Comparison of ENCODE assay signal across 14 mouse cellular contexts in the genomic region with DNA sequence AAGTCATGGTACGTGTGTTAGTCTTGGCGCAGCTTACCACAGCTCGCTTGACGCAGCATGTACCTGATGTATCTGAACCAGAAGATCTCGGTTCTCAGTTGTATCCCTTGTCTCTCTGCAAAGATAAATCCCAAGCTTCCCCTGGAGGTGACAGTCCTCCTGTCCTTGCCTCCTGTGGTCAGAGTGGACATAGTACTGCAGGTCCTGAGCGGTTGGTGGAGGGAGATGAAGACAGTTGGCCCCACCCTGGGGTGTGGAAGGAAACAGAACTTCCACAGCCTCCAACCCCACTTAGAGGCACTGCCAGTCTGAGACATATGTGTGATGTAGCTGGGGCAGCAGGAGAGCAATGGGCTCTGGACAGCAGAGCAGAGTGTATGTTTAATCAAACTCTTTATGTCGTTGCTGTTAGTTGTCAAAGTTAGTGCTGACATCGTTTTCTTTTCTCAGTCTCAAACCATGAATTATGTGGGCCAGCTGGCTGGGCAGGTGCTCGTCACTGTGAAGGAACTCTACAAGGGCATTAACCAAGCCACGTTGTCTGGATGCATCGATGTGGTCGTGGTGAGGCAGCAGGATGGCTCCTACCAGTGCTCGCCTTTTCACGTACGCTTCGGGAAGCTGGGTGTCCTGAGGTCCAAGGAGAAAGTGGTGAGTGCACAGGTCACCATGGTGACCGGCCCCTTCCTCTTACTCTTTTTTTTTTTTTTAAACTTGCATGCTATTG. TPM values are rescaled to one million over a fixed set of nuclear protein-coding genes. Genes with fewer than 3 reads are reported as not detected.
A peak's percentile ranks its signal among the peaks of the same experiment; 100 is the strongest.
DNase-seq lines count a peak whose midpoint lies in the region; ATAC-seq lines count a peak whose summit lies in the region.
"Had no signal": no experiment of that assay in that cellular context is flagged by ENCODE, and none has a peak within 500 bp of the region (broad histone marks: within the 10 kb centered on the region; RNA-seq: fewer than 3 reads in every experiment).

No protein-coding gene starts in this region.

- no peak overlapping the region for H3K4me3 ChIP-seq in heart, embryonic 12.5 days
- H3K4me3 ChIP-seq in liver, embryonic 16.5 days (ENCODE audit: low read depth, low read length) = peak overlapping the region; percentile 43
- H3K4me3 ChIP-seq: neural tube, embryonic 13.5 days had no signal

- WGBS in heart, embryonic 12.5 days = 75% methylated on average over 17 of the region's 17 CpGs
- WGBS in liver, embryonic 16.5 days (ENCODE audit: insufficient replicate concordance) = 34% methylated on average over 17 of the region's 17 CpGs

- no peak overlapping the region for H3K9ac ChIP-seq in heart, embryonic 12.5 days
- peak overlapping the region; percentile 56 for H3K9ac ChIP-seq in liver, embryonic 16.5 days (ENCODE audit: low read depth, low read length)
- H3K9ac ChIP-seq: neural tube, embryonic 13.5 days had no signal

- peak; percentile 40; the same call in 1 of the 2 replicates for ATAC-seq in heart, embryonic 12.5 days (ENCODE audit: insufficient number of reproducible peaks, low FRiP score)
- peak; percentile 51 for ATAC-seq in erythroblast, adult 5-6 weeks (replicated peaks; ENCODE audit: low FRiP score, poor library complexity, severe bottlenecking)
- ATAC-seq in liver, embryonic 16.5 days (ENCODE audit: low read depth) = peak; percentile 40; the same call in 1 of the 2 replicates

- no peak for DNase-seq in heart, adult 8-10 months (ENCODE audit: low spot score)
- DNase-seq in CD4-positive, CD25-positive, alpha-beta regulatory T cell, adult 2 months (ENCODE audit: low read depth, low spot score) = peak; percentile 25
- DNase-seq in thymus, postnatal 10 days (ENCODE audit: low spot score in 2 of 2) = no peak
- no peak for DNase-seq in layer of hippocampus, postnatal 14 days (ENCODE audit: low spot score in 2 of 2)
- no peak for DNase-seq in thymus, postnatal 14 days
- DNase-seq: cerebellum, postnatal 14 days; gastrocnemius, postnatal 10 days; heart, postnatal 4 days; kidney, postnatal 14 days; lung, postnatal 4 days had no signal

- no peaks in the 10 kb centered on the region for H3K27me3 ChIP-seq in heart, embryonic 12.5 days (replicated peaks)
- no peaks in the 10 kb centered on the region for H3K27me3 ChIP-seq in liver, embryonic 16.5 days (ENCODE audit: control insufficient read depth, insufficient read depth, low read depth, low read length)
- H3K27me3 ChIP-seq: neural tube, embryonic 13.5 days had no signal

- H3K27ac ChIP-seq in heart, embryonic 12.5 days (ENCODE audit: poor library complexity, severe bottlenecking) = no peak overlapping the region
- peak overlapping the region; percentile 63 for H3K27ac ChIP-seq in liver, embryonic 16.5 days (ENCODE audit: low read length)
- H3K27ac ChIP-seq: neural tube, embryonic 13.5 days had no signal

- H3K4me1 ChIP-seq in heart, embryonic 12.5 days (replicated peaks) = peaks cover 35% of the 10 kb centered on the region
- peaks cover 59% of the 10 kb centered on the region for H3K4me1 ChIP-seq in liver, embryonic 16.5 days (ENCODE audit: control insufficient read depth, low read depth, low read length)

- peaks cover 11% of the 10 kb centered on the region for H3K36me3 ChIP-seq in heart, embryonic 12.5 days
- H3K36me3 ChIP-seq in liver, embryonic 16.5 days (ENCODE audit: control insufficient read depth, insufficient read depth) = peaks cover 18% of the 10 kb centered on the region

- H3K4me2 ChIP-seq in heart, embryonic 12.5 days = no peak overlapping the region
- H3K4me2 ChIP-seq in liver, embryonic 16.5 days (ENCODE audit: low read depth, low read length) = peak overlapping the region; percentile 59
- H3K4me2 ChIP-seq: neural tube, embryonic 13.5 days had no signal

- no peaks in the 10 kb centered on the region for H3K9me3 ChIP-seq in heart, embryonic 12.5 days (replicated peaks)
- no peaks in the 10 kb centered on the region for H3K9me3 ChIP-seq in liver, embryonic 16.5 days (replicated peaks; ENCODE audit: control insufficient read depth, low read length)
- H3K9me3 ChIP-seq: neural tube, embryonic 13.5 days had no signal

RNA-seq across cellular contexts. Expression of a gene that starts 32.3 kb away (rescaled TPM):
- polyA plus RNA-seq in heart, embryonic 12.5 days (2016; fragmentation: Nextera tagmentation; extraction: Ambion mirVana) = 22.1 and 23.8 TPM in 2 replicates
- total RNA-seq in heart, adult 8-10 months (2022) = 10 to 100 TPM in 1 of 4 experiments, 1 to 10 TPM in 3; 7.4 to 11.1 (median 10.0) TPM
- 751 and 838 TPM in 2 replicates for total RNA-seq in erythroblast, adult 5-6 weeks (2015; ENCODE audit: low replicate concordance)
- total RNA-seq in erythroblast, adult 5-6 weeks (2017; ENCODE audit: low replicate concordance) = 1,646 and 2,072 TPM in 2 replicates
- 46.8 and 51.5 TPM in 2 replicates for polyA plus RNA-seq in liver, embryonic 16.5 days (2015; fragmentation: Nextera tagmentation; extraction: Ambion mirVana)
- 10 to 100 TPM; 76.4 to 83.8 TPM for total RNA-seq in layer of hippocampus, postnatal 14 days (2021)

Comparison
In these comparisons a context has a peak if more than half of its experiments do, and no peak if none do; other contexts are left out.
1. RNA of a gene that starts 32.3 kb away (total RNA-seq): 751 to 2,072 TPM in erythroblast, adult 5-6 weeks; 76.4 to 83.8 TPM in layer of hippocampus, postnatal 14 days and 7.4 to 11.1 TPM in heart, adult 8-10 months; every median in the first group is over 4 times any median in the second.
2. Peak in every context shown above with its lines, with median percentiles within 50 percentile points of each other: ATAC-seq.